Mouse (Mus musculus): ENCODE data around the gene Dusp7. TPM values are rescaled to one million over a fixed set of nuclear protein-coding genes. Genes with fewer than 3 reads are reported as not detected.

The Dusp7 gene
- 10 to 100 TPM; 13.8 to 31.7 TPM for total RNA-seq (2021)
- long read RNA-seq, experiment 1, partial matches to known transcripts: 0 of 2 reads
- long read RNA-seq, experiment 1, other reads (novel, unspliced or antisense): 0 of 2 reads
- long read RNA-seq, experiment 2, transcript Dusp7-201 (3 exons, 3,213 nt): major isoform, 5 of 7 reads
- long read RNA-seq, experiment 2, partial matches to known transcripts: 1 of 7 reads
- long read RNA-seq, experiment 2, other reads (novel, unspliced or antisense): 1 of 7 reads

- DNase-seq: peak; percentile 90
Measured at GRCm38 (mm10) chr9:106368112-106368717, at the start of gene Dusp7. TSS of gene Dusp7 (plus strand) at chr9:106368632.

GRCm38 (mm10) chr9:106319095-106319494 lies 49.3 kb upstream of the Dusp7 start:
- DNase-seq: no peak

- no peak for DNase-seq
Measured at GRCm38 (mm10) chr9:106322497-106322896, 45.9 kb upstream of the Dusp7 start.

- DNase-seq: no peak
Measured at GRCm38 (mm10) chr9:106326241-106326640, 42.2 kb upstream of the Dusp7 start.

DNA sequence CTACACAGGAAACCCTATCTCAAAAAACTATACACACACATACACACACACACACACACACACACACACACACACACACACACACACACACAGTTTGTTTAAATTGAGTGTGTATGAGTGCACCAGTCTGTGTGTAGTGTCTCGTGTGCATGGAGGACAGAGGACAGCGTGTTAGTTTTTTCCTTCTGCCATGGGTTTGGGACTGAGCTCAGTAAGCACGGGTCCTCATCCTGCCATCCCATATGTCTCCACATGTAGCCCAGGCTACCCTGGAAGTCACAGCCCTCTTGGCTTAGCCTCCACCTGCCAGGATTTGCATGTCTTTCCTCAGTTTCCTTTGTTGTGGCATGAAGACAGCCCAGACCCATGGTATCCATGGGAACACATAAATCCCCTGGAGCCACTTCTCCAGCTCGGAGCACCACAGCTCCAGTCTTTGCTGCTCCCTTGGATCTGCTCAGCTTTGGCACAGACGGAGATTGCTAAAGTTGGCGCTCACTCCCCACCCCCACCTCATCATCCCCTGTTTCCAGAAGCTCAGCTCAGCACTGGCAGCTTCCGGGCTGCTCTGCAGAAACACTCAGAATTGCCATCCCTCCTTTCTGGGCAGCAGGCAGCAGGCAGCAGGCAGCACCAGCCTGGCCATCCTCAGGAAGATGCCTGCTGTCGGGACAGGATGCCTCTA lies 41.2 kb upstream of the Dusp7 start:
- DNase-seq: no peak

DNA sequence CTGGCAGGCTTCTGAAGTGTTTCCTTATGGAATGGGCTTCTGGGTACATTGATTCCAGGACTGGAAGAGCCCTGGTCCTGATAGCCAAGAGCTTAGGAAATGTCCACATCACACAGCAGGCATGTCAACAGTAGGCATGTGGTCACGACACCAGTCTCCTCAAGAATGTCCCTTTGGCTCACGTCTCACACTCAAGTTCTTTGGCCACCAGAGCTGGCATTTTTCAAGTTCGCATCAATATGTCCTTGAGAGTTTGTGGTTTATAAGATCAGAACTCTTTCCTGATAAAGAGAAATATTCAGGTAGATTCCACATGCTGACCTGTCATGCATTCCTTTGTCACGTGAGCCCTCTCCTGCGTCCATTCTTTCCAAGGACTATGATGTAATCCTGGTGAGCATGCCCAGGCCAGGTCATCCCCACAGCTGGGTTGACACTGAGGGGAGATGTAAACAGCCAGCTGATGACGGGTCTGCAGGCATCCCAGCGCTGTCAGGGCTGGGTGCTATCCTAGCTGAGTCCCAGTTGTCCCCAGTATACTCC lies 40.3 kb upstream of the Dusp7 start:
- DNase-seq: no peak

GRCm38 (mm10) chr9:106328772-106329511 lies 39.5 kb upstream of the Dusp7 start:
- no peak for DNase-seq

- no peak for DNase-seq
Measured at GRCm38 (mm10) chr9:106332746-106333145, 35.7 kb upstream of the Dusp7 start.

GRCm38 (mm10) chr9:106337620-106338019 lies 30.8 kb upstream of the Dusp7 start:
- no peak for DNase-seq

DNA sequence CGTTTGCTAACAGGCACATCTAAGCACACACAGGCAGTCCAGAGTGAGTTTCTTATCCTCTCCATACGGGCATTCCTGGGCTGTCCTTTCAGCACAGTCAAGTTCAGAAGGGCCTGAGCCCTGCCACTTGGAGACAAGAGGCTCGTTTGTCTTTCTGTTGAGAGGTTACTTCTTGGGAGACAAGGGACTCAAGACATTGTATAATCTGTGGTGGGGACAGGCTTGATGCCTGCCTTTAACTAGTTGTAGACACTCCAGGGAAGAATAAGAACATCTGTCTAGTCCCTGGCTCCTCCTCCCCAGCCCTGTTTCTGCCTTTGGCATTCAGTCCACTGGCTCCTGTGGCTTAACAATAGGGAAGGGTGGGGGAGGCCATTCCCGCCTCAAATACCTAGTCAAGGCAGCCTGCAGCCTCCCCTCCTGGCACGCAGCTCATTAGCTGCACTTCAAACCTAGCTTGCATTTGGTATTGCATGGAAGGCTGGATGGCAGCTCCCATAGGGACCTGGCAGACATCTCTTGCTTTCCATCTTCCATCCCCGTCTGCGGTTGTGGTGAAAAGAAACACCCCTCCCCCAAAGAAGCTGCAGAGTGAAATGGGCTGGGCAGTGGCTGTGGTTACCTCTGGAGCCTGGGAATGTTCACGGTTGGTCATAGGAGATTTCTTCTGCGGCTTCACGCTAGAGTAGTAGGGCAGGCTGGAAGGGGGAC lies 29.8 kb upstream of the Dusp7 start:
- DNase-seq: no peak

GRCm38 (mm10) chr9:106339173-106339558 lies 29.3 kb upstream of the Dusp7 start:
- no peak for DNase-seq

GRCm38 (mm10) chr9:106339730-106340129 lies 28.7 kb upstream of the Dusp7 start:
- DNase-seq: no peak

DNA sequence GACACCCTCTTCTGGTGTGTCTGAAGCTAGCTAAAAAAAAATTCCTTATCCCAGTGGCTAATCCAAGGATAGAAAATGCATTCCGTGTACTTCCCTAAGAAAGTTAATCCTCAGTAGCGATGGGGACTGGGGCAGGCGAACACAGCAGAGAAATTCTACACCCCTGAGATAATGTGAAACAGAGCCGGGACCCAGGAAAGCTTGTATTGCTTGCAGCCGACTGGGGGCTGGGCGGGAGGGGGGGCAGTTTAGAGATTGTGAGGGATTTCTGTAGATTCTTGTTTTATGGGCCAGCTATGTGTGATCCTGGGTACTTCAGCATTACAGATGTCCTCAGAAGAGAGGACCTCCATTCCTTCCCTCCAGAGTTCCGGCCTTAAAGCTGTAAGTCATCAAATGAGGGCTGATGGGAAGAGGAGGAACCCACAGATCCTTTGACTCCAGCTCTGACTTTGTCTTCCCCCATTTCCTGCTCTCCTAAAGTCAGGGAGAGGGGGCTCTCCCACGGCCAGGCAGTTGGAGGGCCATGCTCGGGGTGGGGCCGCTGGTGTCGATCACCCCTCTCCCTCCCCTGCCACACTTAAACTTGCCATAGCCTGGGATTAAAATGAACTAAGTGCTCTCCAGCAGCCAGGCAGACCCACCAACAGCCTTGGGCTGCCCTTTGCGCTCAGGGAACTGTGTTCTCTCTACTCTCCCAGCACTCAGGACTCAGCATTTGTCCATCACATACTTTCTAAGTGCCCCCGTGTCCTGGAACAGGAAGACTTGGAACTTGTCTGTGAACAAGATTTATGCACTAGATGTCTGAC lies 27.7 kb upstream of the Dusp7 start:
- DNase-seq: no peak

- no peak for DNase-seq
Measured at GRCm38 (mm10) chr9:106341313-106341686, 27.1 kb upstream of the Dusp7 start.

- DNase-seq: no peak
Measured at GRCm38 (mm10) chr9:106342573-106342972, 25.9 kb upstream of the Dusp7 start.

GRCm38 (mm10) chr9:106345167-106345566 lies 23.3 kb upstream of the Dusp7 start:
- peak; percentile 86 for DNase-seq

DNA sequence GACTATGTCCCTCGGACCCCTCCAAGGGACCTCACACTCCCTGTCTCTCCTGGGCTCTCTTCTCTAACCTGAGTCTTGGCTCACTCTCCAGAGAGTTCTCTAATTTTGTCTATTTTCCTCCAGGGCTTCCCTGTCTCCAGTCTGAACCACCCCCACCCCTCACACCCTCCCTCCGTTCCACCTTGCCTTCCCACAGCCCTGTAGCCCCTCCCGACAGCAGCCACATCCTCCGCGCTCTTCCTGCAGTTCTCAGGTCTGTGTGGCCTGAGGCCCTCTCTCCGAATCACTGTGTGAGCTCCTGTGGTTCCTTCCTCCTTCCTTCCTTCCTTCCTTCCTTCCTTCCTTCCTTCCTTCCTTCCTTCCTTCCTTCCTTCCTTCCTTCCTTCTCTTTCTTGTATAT lies 22.8 kb upstream of the Dusp7 start:
- DNase-seq: no peak

GRCm38 (mm10) chr9:106348281-106348680 lies 20.2 kb upstream of the Dusp7 start:
- DNase-seq: peak; percentile 38

DNA sequence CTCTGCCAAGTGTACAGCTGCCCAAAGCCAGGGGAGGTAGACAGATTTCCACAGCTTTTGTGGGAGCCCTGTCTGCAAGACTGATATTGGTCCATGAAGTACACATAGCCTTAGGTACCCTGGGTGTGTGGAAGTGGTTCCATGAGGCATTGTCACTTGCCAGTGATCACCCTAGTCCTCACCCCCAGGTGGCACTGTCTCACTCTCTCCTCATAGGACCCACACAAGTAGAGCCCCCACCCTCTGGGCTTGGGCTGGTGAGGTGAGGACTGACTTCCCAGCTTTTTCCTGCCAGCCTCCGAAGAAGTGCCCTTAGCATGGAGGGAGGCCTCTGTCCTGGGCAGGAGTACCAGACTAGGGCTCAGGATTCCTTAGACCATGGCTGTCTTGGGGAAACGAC lies 19.4 kb upstream of the Dusp7 start:
- DNase-seq: peak; percentile 48

DNA sequence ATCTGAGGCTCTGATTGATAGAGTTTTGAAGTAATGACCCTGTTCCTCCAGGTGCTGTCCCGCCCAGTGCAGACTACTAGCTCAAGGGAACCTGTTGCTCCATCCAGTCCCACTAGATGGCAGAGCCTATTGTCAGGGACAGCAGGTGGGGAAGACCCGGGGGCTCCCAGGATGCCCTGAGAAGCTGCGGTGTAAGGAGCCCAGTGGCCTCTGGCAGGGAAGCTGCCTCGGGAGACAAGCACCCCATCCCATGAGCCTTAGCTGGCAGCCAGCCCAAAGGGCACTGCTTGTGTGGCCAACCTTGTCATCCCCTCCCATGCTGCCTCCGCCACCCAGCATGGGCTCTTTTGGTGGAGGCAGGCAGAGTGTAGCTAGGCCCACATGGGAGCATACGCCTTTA lies 17.3 kb upstream of the Dusp7 start:
- no peak for DNase-seq

DNA sequence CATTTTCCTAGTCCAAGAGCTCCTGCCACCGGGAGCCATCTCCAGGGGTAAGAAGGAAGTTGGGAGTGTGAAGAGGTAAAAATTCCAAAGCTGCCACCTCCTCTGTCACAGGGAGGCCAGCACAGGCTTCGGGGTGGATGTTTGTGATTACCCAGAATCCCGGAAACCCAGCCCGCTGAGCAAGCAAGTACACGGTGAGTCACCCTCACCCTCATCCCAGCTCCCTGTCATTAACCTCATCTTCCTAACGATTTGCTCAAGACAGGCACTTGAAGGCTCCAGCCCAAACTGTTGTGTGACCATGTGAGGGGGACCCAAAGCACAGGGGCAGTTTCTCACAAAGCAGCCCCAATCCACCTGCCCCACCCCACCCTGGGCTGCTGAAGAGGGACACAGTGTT lies 14.7 kb upstream of the Dusp7 start:
- no peak for DNase-seq

All from gastrocnemius, postnatal 25 days (tissue).